Mouse (Mus musculus): ENCODE data around the gene Dnajc8. TPM values are rescaled to one million over a fixed set of nuclear protein-coding genes. Genes with fewer than 3 reads are reported as not detected.
A peak's percentile ranks its signal among the peaks of the same experiment; 100 is the strongest.

The Dnajc8 gene
- total and polyA plus RNA-seq, 2 experiments from 2014 or later = 64.6 to 142 TPM

- H3K4me1 ChIP-seq (ENCODE audit: insufficient read depth, low read length) = no peaks in the 10 kb centered on the region
- H3K9me3 ChIP-seq (ENCODE audit: low read length) = no peaks in the 10 kb centered on the region
- WGBS = 33% methylated on average over 10 of the region's 10 CpGs
- H3K4me2 ChIP-seq (ENCODE audit: low read depth, low read length) = no peak overlapping the region
- H3K36me3 ChIP-seq (ENCODE audit: insufficient read depth, low read length) = peaks cover 19% of the 10 kb centered on the region
- TF ChIP-seq CTCF (IDR thresholded peaks at IDR 0.05; ENCODE audit: low read depth) = no peak
- H3K9ac ChIP-seq (replicated peaks; ENCODE audit: low read length) = no peak overlapping the region
- no peaks in the 10 kb centered on the region for H3K27me3 ChIP-seq (ENCODE audit: insufficient read depth, low read length)
- DNase-seq (ENCODE audit: low spot score) = peak; percentile 83
- H3K27ac ChIP-seq = peak overlapping the region; percentile 68
- ATAC-seq = peak; percentile 61; the same call in 1 of the 2 replicates
- no peak overlapping the region for H3K4me3 ChIP-seq (ENCODE audit: low read length)
These were observed 42.9 kb upstream of the Dnajc8 start for GRCm38 (mm10) chr4:132492178-132493060.

- DNase-seq (ENCODE audit: low spot score) (no peak), ATAC-seq (no peak)
- H3K36me3 ChIP-seq (ENCODE audit: insufficient read depth, low read length) = peaks cover 29% of the 10 kb centered on the region
- no peak overlapping the region for H3K4me3 ChIP-seq (ENCODE audit: low read length)
- WGBS = 87% methylated on average over 20 of the region's 20 CpGs
- no peak overlapping the region for H3K9ac ChIP-seq (replicated peaks; ENCODE audit: low read length)
- H3K4me1 ChIP-seq (ENCODE audit: insufficient read depth, low read length) = no peaks in the 10 kb centered on the region
- H3K27me3 ChIP-seq (ENCODE audit: insufficient read depth, low read length) = no peaks in the 10 kb centered on the region
- H3K27ac ChIP-seq = no peak overlapping the region
- no peak overlapping the region for H3K4me2 ChIP-seq (ENCODE audit: low read depth, low read length)
- TF ChIP-seq CTCF (IDR thresholded peaks at IDR 0.05; ENCODE audit: low read depth) = no peak
- H3K9me3 ChIP-seq (ENCODE audit: low read length) = no peaks in the 10 kb centered on the region
These were observed 41.0 kb upstream of the Dnajc8 start for GRCm38 (mm10) chr4:132494271-132494918.

GRCm38 (mm10) chr4:132501639-132502038, 33.7 kb upstream of the Dnajc8 start:
- no peaks in the 10 kb centered on the region for H3K9me3 ChIP-seq (ENCODE audit: low read length)
- no peak overlapping the region for H3K4me3 ChIP-seq (ENCODE audit: low read length)
- H3K4me2 ChIP-seq (ENCODE audit: low read depth, low read length) = no peak overlapping the region
- H3K36me3 ChIP-seq (ENCODE audit: insufficient read depth, low read length) = peaks cover 18% of the 10 kb centered on the region
- WGBS = 97% methylated on average over 6 of the region's 6 CpGs
- TF ChIP-seq CTCF (IDR thresholded peaks at IDR 0.05; ENCODE audit: low read depth) = no peak
- no peak for DNase-seq (ENCODE audit: low spot score)
- no peak for ATAC-seq
- no peaks in the 10 kb centered on the region for H3K4me1 ChIP-seq (ENCODE audit: insufficient read depth, low read length)
- no peaks in the 10 kb centered on the region for H3K27me3 ChIP-seq (ENCODE audit: insufficient read depth, low read length)
- H3K9ac ChIP-seq (replicated peaks; ENCODE audit: low read length) = no peak overlapping the region
- H3K27ac ChIP-seq = no peak overlapping the region

- no peak overlapping the region for H3K27ac ChIP-seq
- H3K9me3 ChIP-seq (ENCODE audit: low read length) = no peaks in the 10 kb centered on the region
- no peak overlapping the region for H3K4me2 ChIP-seq (ENCODE audit: low read depth, low read length)
- DNase-seq (ENCODE audit: low spot score) = no peak
- peaks cover 12% of the 10 kb centered on the region; the same call in 1 of the 2 replicates for H3K36me3 ChIP-seq (ENCODE audit: insufficient read depth, low read length)
- H3K4me1 ChIP-seq (ENCODE audit: insufficient read depth, low read length) = no peaks in the 10 kb centered on the region
- ATAC-seq = no peak
- no peak for TF ChIP-seq CTCF (IDR thresholded peaks at IDR 0.05; ENCODE audit: low read depth)
- WGBS = 88% methylated on average over 11 of the region's 11 CpGs
- no peak overlapping the region for H3K9ac ChIP-seq (replicated peaks; ENCODE audit: low read length)
- H3K4me3 ChIP-seq (ENCODE audit: low read length) = no peak overlapping the region
- no peaks in the 10 kb centered on the region for H3K27me3 ChIP-seq (ENCODE audit: insufficient read depth, low read length)
These were observed 32.0 kb upstream of the Dnajc8 start for GRCm38 (mm10) chr4:132503344-132503743.

- Histone ChIP-seq H3K36me3 (ENCODE audit: insufficient read depth, low read length) (no peaks in the 10 kb centered on the region), H3K9ac (replicated peaks; ENCODE audit: low read length) (no peak overlapping the region), H3K4me2 (ENCODE audit: low read depth, low read length) (no peak overlapping the region), H3K4me1 (ENCODE audit: insufficient read depth, low read length) (0 out of 2 replicates have a peak, but pooled peaks cover 4% of the 10 kb centered on the region), H3K4me3 (ENCODE audit: low read length) (no peak overlapping the region), H3K27ac (no peak overlapping the region), H3K9me3 (ENCODE audit: low read length) (no peaks in the 10 kb centered on the region), H3K27me3 (ENCODE audit: insufficient read depth, low read length) (no peaks in the 10 kb centered on the region)
- no peak for TF ChIP-seq CTCF (IDR thresholded peaks at IDR 0.05; ENCODE audit: low read depth)
- DNase-seq (ENCODE audit: low spot score) (no peak), ATAC-seq (no peak)
- WGBS = 64% methylated on average over 6 of the region's 6 CpGs
These were observed 30.2 kb upstream of the Dnajc8 start for GRCm38 (mm10) chr4:132505034-132505738.

GRCm38 (mm10) chr4:132505800-132506199, 29.6 kb upstream of the Dnajc8 start:
- TF ChIP-seq CTCF (IDR thresholded peaks at IDR 0.05; ENCODE audit: low read depth) = no peak
- Histone ChIP-seq H3K9ac (replicated peaks; ENCODE audit: low read length) (no peak overlapping the region), H3K4me1 (ENCODE audit: insufficient read depth, low read length) (0 out of 2 replicates have a peak, but pooled peaks cover 4% of the 10 kb centered on the region), H3K4me3 (ENCODE audit: low read length) (no peak overlapping the region), H3K27ac (no peak overlapping the region), H3K9me3 (ENCODE audit: low read length) (no peaks in the 10 kb centered on the region), H3K27me3 (ENCODE audit: insufficient read depth, low read length) (no peaks in the 10 kb centered on the region), H3K36me3 (ENCODE audit: insufficient read depth, low read length) (no peaks in the 10 kb centered on the region), H3K4me2 (ENCODE audit: low read depth, low read length) (no peak overlapping the region)
- ATAC-seq (no peak), DNase-seq (ENCODE audit: low spot score) (no peak)
- 34% methylated on average over 10 of the region's 10 CpGs for WGBS
